Mouse (Mus musculus): ENCODE data around the gene Ptp4a2.

- TF ChIP-seq CTCF (IDR thresholded peaks at IDR 0.05; ENCODE audit: low read depth) = no peak
- no peak for TF ChIP-seq EP300 (IDR thresholded peaks at IDR 0.05; ENCODE audit: low read depth)
Observed at GRCm38 (mm10) chr4:129771314-129771671, 39.7 kb upstream of the Ptp4a2 start.
